Mouse (Mus musculus) liver, embryonic 14.5 days (tissue): ENCODE data around the gene Dtymk.

Experiments
- CTCF ChIP-seq: IDR thresholded peaks from 2 replicates; pipeline ENCODE4 v1.5.1; 2016; ENCODE audit warnings: antibody characterized with exemption, low read depth, control low read depth
- EP300 ChIP-seq: IDR thresholded peaks from 2 replicates; pipeline ENCODE4 v1.6.1; 2016; ENCODE audit warnings: antibody characterized with exemption, low read depth

DNA sequence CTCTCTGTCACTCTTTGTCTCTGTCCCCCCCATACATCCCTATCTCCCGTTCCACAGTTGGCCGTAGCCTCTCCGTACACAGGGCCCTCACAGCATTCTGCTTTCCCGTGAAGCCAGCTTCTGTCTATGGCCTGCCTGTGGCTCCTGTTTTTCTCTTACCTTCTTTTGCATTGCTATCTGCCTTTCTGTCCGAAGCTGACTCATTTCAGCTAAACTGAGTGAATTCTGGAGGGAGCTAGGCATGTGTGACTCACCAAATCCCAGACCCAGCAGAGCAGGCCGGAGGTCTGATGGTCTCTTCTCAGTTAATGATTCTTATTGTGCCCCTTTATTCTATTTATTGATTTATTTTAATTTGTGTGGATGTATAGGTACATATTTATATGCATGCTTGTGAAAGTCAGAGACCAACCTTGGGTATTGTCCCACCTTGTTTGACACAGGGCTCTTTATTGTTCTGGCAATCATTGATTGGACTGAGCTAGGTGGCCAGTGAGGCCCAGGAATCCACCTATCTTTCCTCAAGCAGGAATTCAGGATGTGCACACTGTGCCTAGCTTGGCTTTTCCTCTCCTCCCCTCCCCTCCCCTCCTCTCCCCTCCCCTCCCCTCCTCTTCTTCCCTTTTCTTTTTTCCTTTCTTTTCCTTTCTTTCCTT, 34.3 kb upstream of the Dtymk start:
- TF ChIP-seq EP300 = no peak
- TF ChIP-seq CTCF = no peak
